Comparison of ENCODE assay signal across 14 mouse cellular contexts in the genomic region with DNA sequence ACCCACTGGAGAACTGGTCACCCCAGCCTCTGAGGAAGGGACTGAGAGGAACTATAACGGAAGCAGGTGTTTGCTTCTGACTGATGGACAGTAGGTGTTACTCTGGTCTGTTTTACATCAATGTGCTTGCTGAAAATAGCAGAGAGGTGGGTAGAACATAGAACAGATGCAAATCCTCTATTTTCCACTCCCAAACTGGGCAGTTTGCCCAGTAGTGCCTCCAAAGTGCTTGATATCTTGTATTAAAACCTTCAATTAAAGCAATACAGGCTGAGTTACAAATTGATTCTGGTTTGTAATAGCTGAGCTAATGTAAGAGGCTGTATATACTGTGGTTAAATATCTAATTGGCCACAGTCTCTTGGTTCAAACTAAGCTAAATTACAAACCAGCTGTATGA.
A peak's percentile ranks its signal among the peaks of the same experiment; 100 is the strongest.
DNase-seq lines count a peak whose midpoint lies in the region; ATAC-seq and TF ChIP-seq lines count a peak whose summit lies in the region.
"Had no signal": no experiment of that assay in that cellular context is flagged by ENCODE, and none has a peak within 500 bp of the region (broad histone marks: within the 10 kb centered on the region; RNA-seq: fewer than 3 reads in every experiment).

No protein-coding gene starts in this region.

- no peak overlapping the region for H3K27ac ChIP-seq in forebrain, embryonic 12.5 days
- no peak overlapping the region for H3K27ac ChIP-seq in forebrain, embryonic 11.5 days (ENCODE audit: low read depth, low read length)
- no peak overlapping the region for H3K27ac ChIP-seq in limb, embryonic 14.5 days (replicated peaks; ENCODE audit: low read depth, low read length)
- H3K27ac ChIP-seq in limb, embryonic 10.5 days, result no peak overlapping the region
- H3K27ac ChIP-seq: intestine, embryonic 15.5 days; kidney, postnatal 0 days; midbrain, embryonic 12.5 days; neural tube, embryonic 13.5 days had no signal

- no peak for TF ChIP-seq CTCF in brain, embryonic 14.5 days (IDR thresholded peaks at IDR 0.05; ENCODE audit: borderline replicate concordance, extremely low read depth, insufficient read depth, insufficient read length)

- H3K9ac ChIP-seq in forebrain, embryonic 12.5 days, result no peak overlapping the region
- no peak overlapping the region for H3K9ac ChIP-seq in forebrain, embryonic 11.5 days (ENCODE audit: low read length)
- no peak overlapping the region for H3K9ac ChIP-seq in limb, embryonic 14.5 days (ENCODE audit: low read depth, low read length, severe bottlenecking)
- H3K9ac ChIP-seq: intestine, embryonic 15.5 days; midbrain, embryonic 12.5 days; neural tube, embryonic 13.5 days had no signal

- H3K4me3 ChIP-seq in forebrain, embryonic 12.5 days (replicated peaks), result no peak overlapping the region
- H3K4me3 ChIP-seq in forebrain, embryonic 11.5 days (ENCODE audit: low read depth, low read length), result no peak overlapping the region
- no peak overlapping the region for H3K4me3 ChIP-seq in limb, embryonic 14.5 days (replicated peaks; ENCODE audit: low read length)
- no peak overlapping the region for H3K4me3 ChIP-seq in limb, embryonic 10.5 days
- H3K4me3 ChIP-seq: intestine, embryonic 15.5 days; midbrain, embryonic 12.5 days; neural tube, embryonic 13.5 days had no signal

- no peak for DNase-seq in forebrain, embryonic 11.5 days (ENCODE audit: low spot score)
- peak; percentile 4 for DNase-seq in limb, embryonic 14.5 days (ENCODE audit: low spot score)
- DNase-seq in limb, embryonic 10.5 days (ENCODE audit: low spot score), result no peak
- peak; percentile 88 for DNase-seq in brain, embryonic 14.5 days (ENCODE audit: low read depth)
- DNase-seq in layer of hippocampus, adult 9-10 months (ENCODE audit: low spot score), result peak; percentile 40
- DNase-seq in urinary bladder, adult 2 months (ENCODE audit: low spot score), result no peak
- DNase-seq: lung, postnatal 10 days had no signal

- 76% methylated on average over 1 of the region's 1 CpGs for WGBS in forebrain, embryonic 12.5 days
- WGBS in forebrain, embryonic 11.5 days, result 90% methylated on average over 1 of the region's 1 CpGs
- WGBS in limb, embryonic 14.5 days, result 37% methylated on average over 1 of the region's 1 CpGs
- 83% methylated on average over 1 of the region's 1 CpGs for WGBS in limb, embryonic 10.5 days

- H3K36me3 ChIP-seq in forebrain, embryonic 12.5 days (replicated peaks), result no peaks in the 10 kb centered on the region
- H3K36me3 ChIP-seq in forebrain, embryonic 11.5 days (ENCODE audit: control insufficient read depth, insufficient read depth, low read length), result no peaks in the 10 kb centered on the region
- H3K36me3 ChIP-seq in limb, embryonic 14.5 days (ENCODE audit: control insufficient read depth, insufficient read depth, low read length), result no peaks in the 10 kb centered on the region
- no peaks in the 10 kb centered on the region for H3K36me3 ChIP-seq in limb, embryonic 10.5 days
- H3K36me3 ChIP-seq: intestine, embryonic 15.5 days; midbrain, embryonic 12.5 days; neural tube, embryonic 13.5 days had no signal

- H3K27me3 ChIP-seq in forebrain, embryonic 12.5 days, result no peaks in the 10 kb centered on the region
- no peaks in the 10 kb centered on the region for H3K27me3 ChIP-seq in forebrain, embryonic 11.5 days (ENCODE audit: control insufficient read depth, insufficient read depth, low read length)
- H3K27me3 ChIP-seq in limb, embryonic 14.5 days (ENCODE audit: control insufficient read depth, insufficient read depth, low read length), result no peaks in the 10 kb centered on the region
- no peaks in the 10 kb centered on the region for H3K27me3 ChIP-seq in limb, embryonic 10.5 days (ENCODE audit: low read depth, poor library complexity, severe bottlenecking)
- H3K27me3 ChIP-seq: intestine, embryonic 15.5 days; midbrain, embryonic 12.5 days; neural tube, embryonic 13.5 days had no signal

- TF ChIP-seq POLR2A in limb, embryonic 14.5 days (IDR thresholded peaks at IDR 0.05; ENCODE audit: borderline replicate concordance, extremely low read depth, insufficient read depth, insufficient read length), result no peak
- no peak for TF ChIP-seq POLR2A in brain, embryonic 14.5 days (IDR thresholded peaks at IDR 0.05; ENCODE audit: borderline replicate concordance, extremely low read depth, insufficient read depth, insufficient read length, poor library complexity, severe bottlenecking)

- H3K9me3 ChIP-seq in forebrain, embryonic 12.5 days, result no peaks in the 10 kb centered on the region
- no peaks in the 10 kb centered on the region for H3K9me3 ChIP-seq in forebrain, embryonic 11.5 days (ENCODE audit: control insufficient read depth, low read length)
- H3K9me3 ChIP-seq in limb, embryonic 14.5 days (ENCODE audit: control insufficient read depth, low read length), result no peaks in the 10 kb centered on the region
- no peaks in the 10 kb centered on the region for H3K9me3 ChIP-seq in limb, embryonic 10.5 days (replicated peaks)
- H3K9me3 ChIP-seq: intestine, embryonic 15.5 days; midbrain, embryonic 12.5 days; neural tube, embryonic 13.5 days had no signal

- H3K4me2 ChIP-seq in forebrain, embryonic 12.5 days, result no peak overlapping the region
- H3K4me2 ChIP-seq in forebrain, embryonic 11.5 days (ENCODE audit: low read depth, low read length, severe bottlenecking), result no peak overlapping the region
- H3K4me2 ChIP-seq in limb, embryonic 14.5 days (replicated peaks; ENCODE audit: low read depth, low read length, severe bottlenecking), result no peak overlapping the region
- H3K4me2 ChIP-seq: intestine, embryonic 15.5 days; liver, embryonic 11.5 days; midbrain, embryonic 12.5 days; neural tube, embryonic 13.5 days had no signal

- peak; percentile 41; the same call in 1 of the 2 replicates for ATAC-seq in forebrain, embryonic 12.5 days (ENCODE audit: low FRiP score)
- no peak for ATAC-seq in forebrain, embryonic 11.5 days (replicated peaks; ENCODE audit: low FRiP score)
- ATAC-seq in limb, embryonic 14.5 days (ENCODE audit: low FRiP score, low read depth), result no peak
- no peak for ATAC-seq in activated CD4-positive, CD25-positive, alpha-beta regulatory T cell, adult 4 months
- ATAC-seq: intestine, embryonic 15.5 days had no signal

- H3K4me1 ChIP-seq in forebrain, embryonic 12.5 days, result no peaks in the 10 kb centered on the region
- H3K4me1 ChIP-seq in forebrain, embryonic 11.5 days (replicated peaks; ENCODE audit: control insufficient read depth, insufficient read depth, low read length), result no peaks in the 10 kb centered on the region
- H3K4me1 ChIP-seq in limb, embryonic 14.5 days (ENCODE audit: control insufficient read depth, insufficient read depth, low read length), result no peaks in the 10 kb centered on the region
- no peaks in the 10 kb centered on the region for H3K4me1 ChIP-seq in limb, embryonic 10.5 days
- H3K4me1 ChIP-seq: intestine, embryonic 15.5 days; midbrain, embryonic 12.5 days; neural tube, embryonic 13.5 days had no signal

Comparison
In these comparisons a context has a peak if more than half of its experiments do, and no peak if none do; other contexts are left out.
1. DNase-seq: peak in limb, embryonic 14.5 days (single experiment), brain, embryonic 14.5 days (single experiment) and layer of hippocampus, adult 9-10 months (single experiment); none in forebrain, embryonic 11.5 days (single experiment), limb, embryonic 10.5 days (single experiment) and urinary bladder, adult 2 months (single experiment).